Mouse (Mus musculus) gastrocnemius, postnatal 10 days (tissue): ENCODE data around the gene Hkdc1. TPM values are rescaled to one million over a fixed set of nuclear protein-coding genes. Genes with fewer than 3 reads are reported as not detected.

Experiments used
- DNase-seq: peaks from one replicate; pipeline ENCODE4 v3.0.0; 2021; ENCODE audit warnings: mixed read lengths
- total RNA-seq, 2 experiments: library from RNA; stranded (reverse); gene quantifications; 2 replicates each; pipeline ENCODE4 v1.2.3; 2021

The Hkdc1 gene
- total RNA-seq, 2 experiments from 2014 or later: 0.12 to 0.45 TPM

- DNase-seq: no peak
These were observed 42.5 kb downstream of the Hkdc1 start, which contains the start of gene Hk1 for GRCm38 (mm10) chr10:62379808-62380207. TSS of gene Hk1 (minus strand) at chr10:62379908.

DNA sequence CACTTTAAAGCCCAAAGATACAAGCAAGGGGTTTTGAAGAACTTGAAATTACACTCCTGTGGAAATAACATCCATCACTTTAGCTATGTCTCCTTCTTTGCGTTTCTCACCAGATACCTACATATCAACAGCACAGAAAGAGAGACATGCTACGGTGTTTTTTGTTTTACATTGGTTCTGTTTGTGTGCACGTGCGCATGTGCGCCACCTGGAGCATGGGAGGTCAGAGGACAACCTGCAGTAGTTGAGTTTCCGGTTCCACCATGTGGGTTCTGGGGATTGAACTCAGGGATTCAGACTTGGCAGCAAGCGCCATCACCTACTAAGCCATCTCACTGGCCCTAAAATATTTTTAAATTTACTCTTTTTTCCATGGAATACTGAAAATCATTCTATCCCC, 63.5 kb downstream of the Hkdc1 start:
- no peak for DNase-seq

DNA sequence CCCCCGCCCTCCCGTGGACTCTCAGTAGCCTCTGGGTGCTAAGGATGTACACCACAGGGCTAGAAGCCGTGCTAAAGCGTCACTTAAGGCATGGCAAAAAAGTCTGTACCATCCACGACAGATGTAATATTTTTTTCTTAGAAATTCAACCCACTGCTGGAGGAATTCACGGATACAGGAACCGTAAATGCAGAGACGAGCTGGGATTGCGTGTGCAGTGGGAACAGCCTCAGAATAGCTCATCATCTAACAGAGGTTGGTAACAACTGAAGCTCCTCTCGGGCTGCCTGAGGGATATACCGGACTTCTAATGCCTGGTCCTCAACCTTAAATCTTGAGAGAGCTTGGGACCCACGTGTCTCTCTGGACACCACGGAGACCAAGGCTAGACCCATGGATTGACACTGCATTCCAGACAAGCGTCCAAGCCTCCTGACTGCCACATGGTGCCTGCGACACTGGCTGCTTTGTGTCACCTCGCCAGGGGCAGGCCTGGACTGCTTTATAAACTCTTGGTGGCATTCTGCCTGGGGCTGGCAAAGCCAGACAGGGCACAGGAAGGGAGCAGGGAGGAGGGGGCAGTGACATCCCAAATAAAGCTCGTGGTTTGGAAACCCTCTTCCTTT, 66.1 kb downstream of the Hkdc1 start:
- DNase-seq: peak; percentile 25

DNA sequence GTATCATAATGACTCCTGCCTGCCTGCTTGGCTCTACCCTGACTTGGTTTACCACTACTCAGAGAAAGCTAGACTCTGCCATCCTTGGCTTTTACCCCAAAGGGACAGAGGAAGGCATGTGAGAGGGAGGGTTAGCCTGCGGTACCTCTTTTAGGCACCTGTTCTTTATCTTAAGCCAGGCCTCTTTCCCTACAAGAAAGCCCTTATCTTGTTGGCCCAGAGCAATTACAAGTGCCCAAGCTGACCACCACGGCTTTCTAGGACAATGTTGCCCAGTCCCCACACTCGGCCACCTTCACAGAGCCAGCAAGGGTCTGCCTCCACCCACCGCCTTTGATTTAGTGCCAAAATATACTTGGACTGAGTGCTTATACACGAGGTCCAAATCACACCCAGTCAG, 77.1 kb downstream of the Hkdc1 start:
- no peak for DNase-seq

DNA sequence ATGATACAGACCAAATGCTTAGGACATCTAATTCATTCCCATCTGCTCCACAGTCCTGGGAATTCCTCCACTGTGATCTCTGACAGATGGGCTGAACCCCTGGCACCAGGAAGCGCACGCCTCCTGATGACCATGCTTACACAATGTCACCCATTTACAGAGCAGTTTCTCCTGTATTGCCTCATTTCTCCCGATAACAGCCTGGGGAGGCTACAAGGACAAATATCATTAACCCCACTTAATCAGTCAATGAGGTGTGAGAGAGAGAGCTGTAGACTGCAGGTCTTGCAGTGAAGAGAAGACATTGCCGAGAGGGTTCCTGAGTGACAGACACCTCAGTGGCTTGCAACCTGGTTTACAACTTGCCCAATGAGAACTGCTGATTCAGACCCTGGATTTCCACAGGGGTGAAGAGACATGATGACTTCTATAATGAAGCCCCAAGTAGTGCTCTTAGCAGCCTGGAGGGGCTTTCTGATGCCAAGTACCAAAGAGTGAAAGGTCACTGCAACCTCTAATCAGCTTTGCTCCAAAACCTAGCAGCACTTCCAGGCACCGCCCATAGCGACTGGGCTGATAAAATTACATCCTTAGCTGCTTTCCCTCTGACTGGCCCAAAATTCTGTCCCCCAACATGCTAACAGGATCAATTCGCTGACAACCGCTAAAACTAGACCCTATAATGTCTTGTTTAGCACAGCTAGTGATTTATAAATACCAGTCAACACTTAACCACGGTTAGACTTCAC, 78.1 kb downstream of the Hkdc1 start:
- no peak for DNase-seq

- DNase-seq: no peak
These were observed 79.8 kb downstream of the Hkdc1 start for GRCm38 (mm10) chr10:62342512-62342911.

DNA sequence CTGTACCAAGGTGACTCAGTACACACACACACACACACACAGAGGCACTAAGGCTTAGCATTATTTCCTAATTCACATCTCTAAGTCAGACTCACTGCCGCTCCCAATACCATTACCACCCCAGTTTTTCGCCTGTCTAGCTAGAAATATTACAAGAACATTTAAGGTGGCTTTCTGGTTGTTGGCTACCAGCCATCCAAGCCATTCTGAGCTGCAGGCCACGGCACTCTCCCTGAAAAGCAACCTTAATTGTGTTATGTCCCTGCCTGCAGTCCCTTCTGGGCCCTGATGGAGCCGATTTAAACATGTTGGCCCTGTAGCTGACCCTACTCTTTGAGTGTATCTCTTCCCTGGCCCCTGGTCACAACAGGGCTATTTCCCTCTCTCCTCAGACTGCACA, 80.3 kb downstream of the Hkdc1 start:
- no peak for DNase-seq

- no peak for DNase-seq
These were observed 81.3 kb downstream of the Hkdc1 start for GRCm38 (mm10) chr10:62340991-62341390.

GRCm38 (mm10) chr10:62340095-62340731, 82.1 kb downstream of the Hkdc1 start:
- peak; percentile 97 for DNase-seq

GRCm38 (mm10) chr10:62339211-62340094, 82.8 kb downstream of the Hkdc1 start:
- peak; percentile 53 for DNase-seq

GRCm38 (mm10) chr10:62338626-62339025, 83.7 kb downstream of the Hkdc1 start:
- no peak for DNase-seq

GRCm38 (mm10) chr10:62338176-62338575, 84.1 kb downstream of the Hkdc1 start:
- DNase-seq: no peak

DNA sequence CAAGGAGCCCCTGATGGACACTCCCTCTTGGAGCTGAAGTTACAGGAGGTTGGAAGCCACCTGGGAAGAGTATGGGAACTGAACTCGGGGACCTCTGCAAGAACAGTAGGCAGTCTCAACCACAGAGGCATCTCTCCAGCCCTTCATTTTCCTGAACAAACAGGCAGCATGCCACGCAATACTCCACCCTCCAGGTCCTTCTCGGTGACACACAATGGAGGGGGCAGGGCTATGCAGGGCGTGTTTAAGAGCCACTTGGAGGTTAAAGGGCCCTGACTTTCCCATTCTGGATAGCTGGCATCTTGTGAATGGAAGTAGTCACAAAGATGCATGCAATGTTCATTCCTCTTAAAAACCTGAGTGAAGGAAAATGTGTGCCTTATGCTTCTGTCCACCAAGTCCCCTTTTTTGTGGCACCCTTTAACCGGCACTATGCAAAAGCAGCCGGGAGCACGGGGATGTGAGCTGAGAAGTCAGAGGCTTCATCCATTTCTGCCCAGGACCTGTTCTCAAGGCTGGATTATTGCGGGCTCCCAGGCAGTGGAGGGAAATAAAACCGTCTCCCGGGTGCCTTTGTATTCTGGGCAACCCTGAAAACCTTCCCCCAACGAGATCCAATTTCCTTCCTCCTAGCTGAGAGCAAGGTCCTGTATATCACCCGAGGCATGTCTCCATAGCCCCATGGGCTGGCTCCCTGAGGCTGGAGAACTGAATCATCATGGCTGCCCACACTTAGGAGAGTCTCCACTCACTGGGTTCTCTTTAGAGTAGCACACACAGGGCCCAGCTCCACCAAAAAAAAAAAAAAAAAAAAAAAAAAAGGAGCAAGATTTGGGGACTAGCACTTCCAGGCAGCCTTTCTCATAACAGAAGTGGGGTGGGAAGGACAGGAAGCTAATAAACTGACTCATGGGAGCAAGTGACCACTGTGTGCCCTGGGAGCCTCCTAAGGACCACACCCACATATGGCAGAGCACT, 85.4 kb downstream of the Hkdc1 start:
- DNase-seq: no peak

- DNase-seq: no peak
These were observed 86.9 kb downstream of the Hkdc1 start for GRCm38 (mm10) chr10:62335423-62335776.

DNA sequence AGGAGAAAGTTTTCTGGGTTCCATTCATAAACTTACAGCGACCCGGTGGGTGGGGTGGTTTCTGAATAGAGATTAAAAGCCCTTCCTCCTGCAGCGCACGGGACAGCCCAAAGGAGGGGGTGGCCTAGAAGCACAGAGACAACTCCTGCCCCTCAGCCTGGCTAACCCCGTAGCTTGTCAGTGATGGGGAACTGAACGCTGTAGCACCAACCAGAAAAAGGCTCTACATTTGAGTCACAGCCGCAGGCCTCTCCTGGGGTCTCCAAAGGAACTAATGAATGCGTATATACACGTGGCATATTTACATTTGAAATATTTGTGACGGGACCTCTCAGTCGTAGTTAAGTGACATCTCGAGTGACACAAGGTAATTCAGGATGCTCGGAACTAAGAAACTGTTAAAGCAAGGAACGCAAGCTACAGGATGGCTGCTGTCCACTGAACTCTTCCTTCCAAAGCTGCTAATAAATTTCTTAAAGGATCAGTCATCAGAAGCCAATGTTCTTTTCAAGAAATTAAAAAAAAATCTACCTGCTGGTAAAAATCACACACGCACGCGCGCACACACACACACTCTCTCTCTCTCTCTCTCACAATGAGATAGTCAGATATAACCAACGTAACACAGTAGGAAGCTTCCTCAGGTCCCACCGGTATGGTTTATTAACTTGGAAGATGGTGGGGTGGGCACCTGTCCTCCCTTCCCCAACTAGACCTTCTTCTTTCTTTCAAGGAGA, 87.4 kb downstream of the Hkdc1 start:
- no peak for DNase-seq

DNA sequence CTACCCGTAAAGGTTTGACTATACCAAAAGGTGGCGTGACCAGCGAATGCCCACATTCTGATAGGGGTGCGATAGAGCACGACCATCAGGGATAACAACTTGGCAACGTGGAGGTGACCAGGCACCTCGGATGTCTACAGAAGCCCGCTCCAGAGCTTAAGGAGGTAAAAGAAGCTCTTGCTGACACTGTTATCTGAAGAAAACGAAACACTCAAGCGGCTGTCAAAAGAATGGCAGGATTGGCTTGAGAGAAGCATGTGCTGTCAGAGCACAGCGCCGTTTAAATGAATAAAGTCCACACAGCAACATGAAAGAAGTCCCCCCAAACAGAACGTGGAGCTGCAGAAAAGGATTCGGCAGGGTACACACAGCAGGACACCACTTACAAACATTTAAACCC, 89.0 kb downstream of the Hkdc1 start:
- DNase-seq: no peak
